Mouse (Mus musculus): Measurements from ENCODE around the gene D1Ertd622e.

- TF ChIP-seq MAX (IDR thresholded peaks at IDR 0.05; ENCODE audit: low read depth) = no peak
- no peak for TF ChIP-seq E2F4 (IDR thresholded peaks at IDR 0.05; ENCODE audit: insufficient read depth)
- TF ChIP-seq MYOD1 (IDR thresholded peaks at IDR 0.05; ENCODE audit: control insufficient read depth in 1 of 3, insufficient read length in 2 of 3, low read depth in 2 of 3) = no peak
- TF ChIP-seq POLR2AphosphoS2 (IDR thresholded peaks at IDR 0.05; ENCODE audit: insufficient read length, low read depth) = no peak
Observed at GRCm38 (mm10) chr1:97624386-97624785, 37.5 kb downstream of the D1Ertd622e start.
